Mouse (Mus musculus) bone marrow macrophage, adult 2 months (primary cell): ENCODE results near the gene B2m.

ENCODE experiments used
- CTCF ChIP-seq: IDR thresholded peaks from 2 replicates; pipeline ENCODE4 v1.5.1; 2012; ENCODE audit warnings: low read depth, mild to moderate bottlenecking, low read length, moderate library complexity
- POLR2A ChIP-seq: IDR thresholded peaks from 2 replicates; pipeline ENCODE4 v1.6.1; 2012; ENCODE audit warnings: mild to moderate bottlenecking, low read depth, low read length, borderline replicate concordance

DNA sequence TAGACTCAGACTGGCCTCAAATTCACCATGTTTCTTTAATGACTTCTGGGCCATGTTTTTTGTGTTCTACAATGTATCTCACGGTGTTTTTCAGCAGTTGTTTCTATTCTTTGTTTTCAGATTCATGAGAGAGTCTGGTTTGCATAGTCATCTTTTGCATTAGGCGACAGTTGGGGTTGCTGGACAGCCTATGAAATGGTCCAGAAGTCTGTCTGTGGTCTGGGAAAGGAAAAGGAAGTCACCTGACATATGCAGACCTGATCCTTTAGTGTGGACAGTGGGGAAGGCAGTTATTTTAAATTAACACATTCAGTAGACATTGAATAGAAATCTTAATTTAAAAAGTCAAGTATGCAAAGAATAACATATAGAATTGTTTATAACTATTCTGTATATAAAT lies 15.0 kb downstream of the B2m start:
- TF ChIP-seq POLR2A (no peak), CTCF (no peak)
